In the genomic region with DNA sequence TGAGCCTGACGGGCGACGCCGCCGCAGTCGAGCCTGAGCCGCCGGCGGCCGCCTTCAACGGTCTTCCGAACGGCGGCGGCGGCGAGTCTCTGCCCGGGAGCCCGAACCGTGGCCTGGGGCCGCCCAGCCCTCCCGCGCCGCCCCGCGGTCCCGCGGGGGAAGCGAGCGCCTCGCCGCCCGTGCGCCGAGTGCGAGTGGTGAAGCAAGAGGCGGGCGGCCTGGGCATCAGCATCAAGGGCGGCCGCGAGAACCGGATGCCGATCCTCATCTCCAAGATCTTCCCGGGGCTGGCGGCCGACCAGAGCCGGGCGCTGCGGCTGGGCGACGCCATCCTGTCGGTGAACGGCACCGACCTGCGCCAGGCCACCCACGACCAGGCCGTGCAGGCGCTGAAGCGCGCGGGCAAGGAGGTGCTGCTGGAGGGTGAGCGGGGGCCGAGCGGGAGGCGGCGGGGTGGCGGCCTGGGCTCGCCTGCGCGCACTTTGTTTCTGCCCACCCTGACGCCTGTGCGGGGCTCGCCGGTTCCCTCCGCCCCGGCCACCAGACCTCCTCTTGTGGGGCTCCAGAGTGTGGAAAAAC, we compare ENCODE assay signal across 8 mouse cellular contexts. TPM values are rescaled to one million over a fixed set of nuclear protein-coding genes. Genes with fewer than 3 reads are reported as not detected.
DNase-seq lines count a peak whose midpoint lies in the region; ATAC-seq and TF ChIP-seq lines count a peak whose summit lies in the region.

No protein-coding gene starts in this region.

- DNase-seq in layer of hippocampus, adult 11-12 months (ENCODE audit: low spot score), result peak; percentile 34
- DNase-seq in layer of hippocampus, adult 9-10 months (ENCODE audit: low spot score), result no peak
- peak; percentile 22 to 38 for DNase-seq in cerebellum, postnatal 4 days (ENCODE audit: low spot score in 2 of 2)
- peak; percentile 77 to 81 for DNase-seq in heart, adult 2 months
- peak; percentile 40 to 44 for DNase-seq in kidney, adult 8-10 months
- DNase-seq in liver, embryonic 13.5 days, result peak; percentile 22
- DNase-seq in natural killer cell, adult 2 months (ENCODE audit: low spot score in 2 of 2), result peak; percentile 16 to 22

- TF ChIP-seq CTCF in heart, adult 2 months (IDR thresholded peaks at IDR 0.05), result peak; percentile 8; the same call in 1 of the 2 replicates

- under 1% methylated on average over 73 of the region's 76 CpGs for WGBS in heart, adult 2 months
- WGBS in liver, embryonic 13.5 days (ENCODE audit: insufficient replicate concordance), result under 1% methylated on average over 64 of the region's 76 CpGs
- under 1% methylated on average over 76 of the region's 76 CpGs for WGBS in stomach, embryonic 14.5 days

- no peak for TF ChIP-seq POLR2A in heart, adult 2 months (IDR thresholded peaks at IDR 0.05; ENCODE audit: insufficient read depth, low read depth, low read length)

- TF ChIP-seq EP300 in heart, adult 2 months (IDR thresholded peaks at IDR 0.05; ENCODE audit: insufficient read depth, low read depth, low read length), result no peak

- H3K79me2 ChIP-seq in heart, adult 2 months (replicated peaks; ENCODE audit: control insufficient read depth, insufficient read depth, low read length), result peaks cover 4% of the 10 kb centered on the region

- no peaks in the 10 kb centered on the region for H3K9me3 ChIP-seq in liver, embryonic 13.5 days (replicated peaks)
- H3K9me3 ChIP-seq in stomach, embryonic 14.5 days (ENCODE audit: control insufficient read depth, low read depth, low read length), result no peaks in the 10 kb centered on the region

- intact Hi-C loops in heart, adult 2 months (cut with DNase I), result loop anchor here (2.0 kb wide), 2 partner anchors 37 to 67 kb away; no protein-coding TSS in a partner anchor

- H3K27ac ChIP-seq in heart, adult 2 months, result peak overlapping the region; percentile 96
- H3K27ac ChIP-seq in liver, embryonic 13.5 days, result 0 out of 2 replicates have a peak overlapping the region, but pooled peaks have one; percentile 23
- H3K27ac ChIP-seq in stomach, embryonic 14.5 days (ENCODE audit: low read length), result peak overlapping the region; percentile 92

- peak overlapping the region; percentile 86 for H3K4me3 ChIP-seq in heart, adult 2 months
- H3K4me3 ChIP-seq in liver, embryonic 13.5 days (replicated peaks), result peak overlapping the region; percentile 73
- H3K4me3 ChIP-seq in stomach, embryonic 14.5 days (ENCODE audit: low read depth, low read length), result peak overlapping the region; percentile 94

- H3K4me1 ChIP-seq in heart, adult 2 months (ENCODE audit: control insufficient read depth, insufficient read depth, low read length), result peaks cover 11% of the 10 kb centered on the region
- H3K4me1 ChIP-seq in liver, embryonic 13.5 days (replicated peaks), result peaks cover 40% of the 10 kb centered on the region
- peaks cover 14% of the 10 kb centered on the region; the same call in 1 of the 2 replicates for H3K4me1 ChIP-seq in stomach, embryonic 14.5 days (ENCODE audit: control insufficient read depth, insufficient read depth, low read length)

- peak; percentile 64 for ATAC-seq in liver, embryonic 13.5 days (ENCODE audit: low read depth)
- ATAC-seq in stomach, embryonic 14.5 days (ENCODE audit: insufficient number of reproducible peaks, insufficient read depth, low FRiP score, low read depth), result peak; percentile 55

- peaks cover 2% of the 10 kb centered on the region; the same call in 1 of the 2 replicates for H3K36me3 ChIP-seq in heart, adult 2 months (ENCODE audit: control insufficient read depth, insufficient read depth, low read length)
- H3K36me3 ChIP-seq in liver, embryonic 13.5 days, result no peaks in the 10 kb centered on the region
- H3K36me3 ChIP-seq in stomach, embryonic 14.5 days (ENCODE audit: control insufficient read depth, insufficient read depth, low read length), result no peaks in the 10 kb centered on the region

- H3K27me3 ChIP-seq in heart, adult 2 months (ENCODE audit: control insufficient read depth, insufficient read depth, low read length), result no peaks in the 10 kb centered on the region
- peaks cover 50% of the 10 kb centered on the region for H3K27me3 ChIP-seq in liver, embryonic 13.5 days
- no peaks in the 10 kb centered on the region for H3K27me3 ChIP-seq in stomach, embryonic 14.5 days (ENCODE audit: control insufficient read depth, insufficient read depth, low read length)

- H3K9ac ChIP-seq in heart, adult 2 months (ENCODE audit: low read depth, low read length), result peak overlapping the region; percentile 86
- peak overlapping the region; percentile 77 for H3K9ac ChIP-seq in liver, embryonic 13.5 days
- H3K9ac ChIP-seq in stomach, embryonic 14.5 days (replicated peaks; ENCODE audit: low read depth, low read length), result peak overlapping the region; percentile 93

- H3K4me2 ChIP-seq in liver, embryonic 13.5 days, result peak overlapping the region; percentile 94
- H3K4me2 ChIP-seq in stomach, embryonic 14.5 days (replicated peaks; ENCODE audit: low read depth, low read length), result peak overlapping the region; percentile 94

RNA-seq across cellular contexts. Expression of a gene that starts 0.4 kb away (rescaled TPM):
- 10 to 100 TPM; 10.0 to 10.7 TPM for total RNA-seq in heart, adult 2 months (2021)
- polyA plus RNA-seq in heart, adult 2 months (2012; rRNA removed), result 4.5 and 8.8 TPM in 2 replicates
- polyA plus RNA-seq in liver, embryonic 13.5 days (2015; fragmentation: Nextera tagmentation; extraction: Ambion mirVana), result 1.4 and 1.6 TPM in 2 replicates
- polyA plus RNA-seq in stomach, embryonic 14.5 days (2014; fragmentation: Nextera tagmentation; extraction: Ambion mirVana), result 21.6 and 26.9 TPM in 2 replicates

RNA-seq across cellular contexts. Expression of a gene that starts 42.6 kb away (rescaled TPM):
- total RNA-seq in heart, adult 2 months (2021), result 10 to 100 TPM; 21.3 to 22.3 TPM
- polyA plus RNA-seq in heart, adult 2 months (2012; rRNA removed), result 17.8 and 25.2 TPM in 2 replicates
- polyA plus RNA-seq in liver, embryonic 13.5 days (2015; fragmentation: Nextera tagmentation; extraction: Ambion mirVana), result 57.4 and 62.3 TPM in 2 replicates
- polyA plus RNA-seq in stomach, embryonic 14.5 days (2014; fragmentation: Nextera tagmentation; extraction: Ambion mirVana), result 63.5 and 64.9 TPM in 2 replicates

Comparison
In these comparisons a context has a peak if more than half of its experiments do, and no peak if none do; other contexts are left out.
1. H3K27ac ChIP-seq: peak in every context shown above with its lines; median percentile 96 in heart, adult 2 months; 92 in stomach, embryonic 14.5 days; 23 in liver, embryonic 13.5 days.